Mouse (Mus musculus): ENCODE data around the gene Asap3. TPM values are rescaled to one million over a fixed set of nuclear protein-coding genes. Genes with fewer than 3 reads are reported as not detected.

Gene Asap3
- polyA plus RNA-seq, 1 experiment from 2014 or later, result 4.8 TPM

- no peak for DNase-seq
- 75% methylated on average over 10 of the region's 10 CpGs for WGBS (ENCODE audit: insufficient replicate concordance)
- Histone ChIP-seq H3K27ac (ENCODE audit: low read depth) (no peak overlapping the region), H3K36me3 (replicated peaks; ENCODE audit: insufficient read depth, low read length) (peaks cover 47% of the 10 kb centered on the region), H3K9ac (replicated peaks) (no peak overlapping the region), H3K27me3 (ENCODE audit: insufficient read depth, low read length) (no peaks in the 10 kb centered on the region), H3K4me3 (ENCODE audit: low read depth, low read length) (no peak overlapping the region), H3K9me3 (ENCODE audit: low read length) (no peaks in the 10 kb centered on the region), H3K4me2 (ENCODE audit: low read depth, low read length) (no peak overlapping the region), H3K4me1 (ENCODE audit: insufficient read depth) (peaks cover 4% of the 10 kb centered on the region; the same call in 1 of the 2 replicates)
- TF ChIP-seq CTCF (IDR thresholded peaks at IDR 0.05; ENCODE audit: low read depth) (no peak), EP300 (IDR thresholded peaks at IDR 0.05; ENCODE audit: low read depth) (no peak)
- ATAC-seq, result peak; percentile 18; the same call in 1 of the 2 replicates
Measured at GRCm38 (mm10) chr4:136196201-136196600, 10.0 kb upstream of the Asap3 start.

GRCm38 (mm10) chr4:136198846-136199245 lies 7.3 kb upstream of the Asap3 start:
- no peak for ATAC-seq
- no peak overlapping the region for H3K4me2 ChIP-seq (ENCODE audit: low read depth, low read length)
- WGBS (ENCODE audit: insufficient replicate concordance), result 75% methylated on average over 7 of the region's 7 CpGs
- no peaks in the 10 kb centered on the region for H3K9me3 ChIP-seq (ENCODE audit: low read length)
- H3K27ac ChIP-seq (ENCODE audit: low read depth), result no peak overlapping the region
- no peak overlapping the region for H3K9ac ChIP-seq (replicated peaks)
- H3K27me3 ChIP-seq (ENCODE audit: insufficient read depth, low read length), result no peaks in the 10 kb centered on the region; the same call in 1 of the 2 replicates
- peaks cover 4% of the 10 kb centered on the region; the same call in 1 of the 2 replicates for H3K4me1 ChIP-seq (ENCODE audit: insufficient read depth)
- no peak for TF ChIP-seq CTCF (IDR thresholded peaks at IDR 0.05; ENCODE audit: low read depth)
- DNase-seq, result no peak
- H3K36me3 ChIP-seq (replicated peaks; ENCODE audit: insufficient read depth, low read length), result peaks cover 21% of the 10 kb centered on the region
- H3K4me3 ChIP-seq (ENCODE audit: low read depth, low read length), result no peak overlapping the region

- ATAC-seq (peak; percentile 51; the same call in 1 of the 2 replicates), DNase-seq (peak; percentile 50)
- Histone ChIP-seq H3K27me3 (ENCODE audit: insufficient read depth, low read length) (no peaks in the 10 kb centered on the region; the same call in 1 of the 2 replicates), H3K9ac (replicated peaks) (no peak overlapping the region), H3K27ac (ENCODE audit: low read depth) (no peak overlapping the region), H3K4me3 (ENCODE audit: low read depth, low read length) (no peak overlapping the region), H3K36me3 (replicated peaks; ENCODE audit: insufficient read depth, low read length) (peaks cover 12% of the 10 kb centered on the region), H3K4me1 (ENCODE audit: insufficient read depth) (peaks cover 4% of the 10 kb centered on the region; the same call in 1 of the 2 replicates), H3K9me3 (ENCODE audit: low read length) (no peaks in the 10 kb centered on the region), H3K4me2 (ENCODE audit: low read depth, low read length) (no peak overlapping the region)
- 31% methylated on average over 9 of the region's 9 CpGs for WGBS (ENCODE audit: insufficient replicate concordance)
- TF ChIP-seq CTCF (IDR thresholded peaks at IDR 0.05; ENCODE audit: low read depth), result peak; percentile 97
- TF ChIP-seq EP300 (IDR thresholded peaks at IDR 0.05; ENCODE audit: low read depth), result no peak
Measured at GRCm38 (mm10) chr4:136199562-136200292, 6.4 kb upstream of the Asap3 start.

- WGBS (ENCODE audit: insufficient replicate concordance), result 6% methylated on average over 9 of the region's 9 CpGs
- peak; percentile 82 for DNase-seq
- H3K27me3 ChIP-seq (ENCODE audit: insufficient read depth, low read length), result peaks cover 13% of the 10 kb centered on the region
Measured at GRCm38 (mm10) chr4:136202509-136202908, 3.7 kb upstream of the Asap3 start.

GRCm38 (mm10) chr4:136204775-136205174 lies 1.4 kb upstream of the Asap3 start:
- H3K27me3 ChIP-seq (ENCODE audit: insufficient read depth, low read length), result peaks cover 18% of the 10 kb centered on the region
- no peak overlapping the region for H3K4me3 ChIP-seq (ENCODE audit: low read depth, low read length)
- 65% methylated on average over 2 of the region's 2 CpGs for WGBS (ENCODE audit: insufficient replicate concordance)
- H3K4me1 ChIP-seq (ENCODE audit: insufficient read depth), result peaks cover 17% of the 10 kb centered on the region
- H3K9me3 ChIP-seq (ENCODE audit: low read length), result no peaks in the 10 kb centered on the region
- TF ChIP-seq EP300 (IDR thresholded peaks at IDR 0.05; ENCODE audit: low read depth) (no peak), CTCF (IDR thresholded peaks at IDR 0.05; ENCODE audit: low read depth) (no peak)
- H3K36me3 ChIP-seq (replicated peaks; ENCODE audit: insufficient read depth, low read length), result no peaks in the 10 kb centered on the region
- ATAC-seq (no peak), DNase-seq (no peak)
- no peak overlapping the region for H3K4me2 ChIP-seq (ENCODE audit: low read depth, low read length)
- no peak overlapping the region for H3K27ac ChIP-seq (ENCODE audit: low read depth)
- H3K9ac ChIP-seq (replicated peaks), result no peak overlapping the region

More at GRCm38 (mm10) chr4:136202509-136202908, 3.7 kb upstream of the Asap3 start:
- Histone ChIP-seq H3K27ac (ENCODE audit: low read depth) (no peak overlapping the region), H3K9ac (replicated peaks) (no peak overlapping the region), H3K4me1 (ENCODE audit: insufficient read depth) (peaks cover 17% of the 10 kb centered on the region), H3K36me3 (replicated peaks; ENCODE audit: insufficient read depth, low read length) (no peaks in the 10 kb centered on the region), H3K4me3 (ENCODE audit: low read depth, low read length) (no peak overlapping the region), H3K9me3 (ENCODE audit: low read length) (no peaks in the 10 kb centered on the region), H3K4me2 (ENCODE audit: low read depth, low read length) (no peak overlapping the region)
- TF ChIP-seq EP300 (IDR thresholded peaks at IDR 0.05; ENCODE audit: low read depth), result no peak
- peak; percentile 92 for TF ChIP-seq CTCF (IDR thresholded peaks at IDR 0.05; ENCODE audit: low read depth)
- ATAC-seq, result no peak

- ATAC-seq (no peak), DNase-seq (no peak)
- TF ChIP-seq CTCF (IDR thresholded peaks at IDR 0.05; ENCODE audit: low read depth) (no peak), EP300 (IDR thresholded peaks at IDR 0.05; ENCODE audit: low read depth) (no peak)
- Histone ChIP-seq H3K9me3 (ENCODE audit: low read length) (no peaks in the 10 kb centered on the region), H3K9ac (replicated peaks) (peak overlapping the region; percentile 72), H3K36me3 (replicated peaks; ENCODE audit: insufficient read depth, low read length) (no peaks in the 10 kb centered on the region), H3K4me2 (ENCODE audit: low read depth, low read length) (peak overlapping the region; percentile 88), H3K4me3 (ENCODE audit: low read depth, low read length) (peak overlapping the region; percentile 55), H3K27me3 (ENCODE audit: insufficient read depth, low read length) (peaks cover 18% of the 10 kb centered on the region), H3K4me1 (ENCODE audit: insufficient read depth) (peaks cover 17% of the 10 kb centered on the region), H3K27ac (ENCODE audit: low read depth) (peak overlapping the region; percentile 59)
- WGBS (ENCODE audit: insufficient replicate concordance), result 11% methylated on average over 6 of the region's 6 CpGs
Measured at GRCm38 (mm10) chr4:136206943-136207342, 778 bp downstream of the Asap3 start.

Measured in liver, postnatal 0 days (tissue).